Mouse (Mus musculus) embryonic fibroblast, embryonic 13.5 days (primary cell): ENCODE results near the gene Heatr5b.

Source experiments
- CTCF ChIP-seq: IDR thresholded peaks from 2 replicates; pipeline ENCODE4 v1.5.1; 2011; ENCODE audit warnings: mild to moderate bottlenecking, control low read depth, low read length, moderate library complexity, borderline replicate concordance; ENCODE audit not compliant: insufficient read depth
- POLR2A ChIP-seq: IDR thresholded peaks from 2 replicates; pipeline ENCODE4 v1.6.1; 2011; ENCODE audit warnings: low read depth, mild to moderate bottlenecking, control low read depth, low read length, moderate library complexity

- TF ChIP-seq POLR2A (no peak), CTCF (no peak)
Observed at GRCm38 (mm10) chr17:78724461-78725055, 110.6 kb downstream of the Heatr5b start.
